Mouse (Mus musculus) liver, adult (tissue): ENCODE data around the gene Nrtn.

ENCODE experiments used
- GATA4 ChIP-seq: IDR thresholded peaks from 2 replicates; pipeline ENCODE4 v1.6.1; 2014; ENCODE audit warnings: mild to moderate bottlenecking, low read length; ENCODE audit not compliant: insufficient replicate concordance

Gene Nrtn

GRCm38 (mm10) chr17:56766631-56767405 lies 9.5 kb upstream of the Nrtn start:
- TF ChIP-seq GATA4: no peak

GRCm38 (mm10) chr17:56765431-56765830 lies 8.1 kb upstream of the Nrtn start:
- TF ChIP-seq GATA4: no peak

- TF ChIP-seq GATA4: no peak
These were observed 7.4 kb upstream of the Nrtn start, which contains the start of gene Dus3l for GRCm38 (mm10) chr17:56764474-56765354. Gene Dus3l, plus strand, starts transcription at chr17:56764757.

GRCm38 (mm10) chr17:56763741-56764250 lies 6.5 kb upstream of the Nrtn start:
- TF ChIP-seq GATA4: no peak

GRCm38 (mm10) chr17:56762769-56763731 lies 5.7 kb upstream of the Nrtn start:
- no peak for TF ChIP-seq GATA4

GRCm38 (mm10) chr17:56761991-56762410 lies 4.7 kb upstream of the Nrtn start:
- TF ChIP-seq GATA4: no peak

GRCm38 (mm10) chr17:56761077-56761476 lies 3.7 kb upstream of the Nrtn start:
- no peak for TF ChIP-seq GATA4

GRCm38 (mm10) chr17:56759261-56759660 lies 1.9 kb upstream of the Nrtn start:
- no peak for TF ChIP-seq GATA4

DNA sequence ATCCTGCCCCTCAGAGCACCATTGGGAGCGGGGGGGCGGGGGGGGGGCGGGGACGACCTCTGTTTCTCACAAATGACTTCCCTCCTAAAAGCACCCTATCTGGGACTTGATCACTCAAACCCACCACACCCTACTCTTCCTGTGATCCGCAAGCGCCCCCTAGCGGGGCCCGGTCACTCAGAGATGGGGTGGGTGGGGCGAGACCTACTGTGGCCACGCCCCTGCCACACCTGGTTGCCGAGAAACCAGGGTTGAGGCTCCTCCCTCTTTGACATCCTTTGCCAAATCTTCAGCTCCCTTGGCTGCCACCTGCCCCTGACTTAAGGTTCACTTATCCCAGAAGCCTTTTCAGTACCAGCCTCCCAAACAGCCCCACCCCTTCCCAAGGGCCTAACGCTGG lies 802 bp upstream of the Nrtn start:
- no peak for TF ChIP-seq GATA4

DNA sequence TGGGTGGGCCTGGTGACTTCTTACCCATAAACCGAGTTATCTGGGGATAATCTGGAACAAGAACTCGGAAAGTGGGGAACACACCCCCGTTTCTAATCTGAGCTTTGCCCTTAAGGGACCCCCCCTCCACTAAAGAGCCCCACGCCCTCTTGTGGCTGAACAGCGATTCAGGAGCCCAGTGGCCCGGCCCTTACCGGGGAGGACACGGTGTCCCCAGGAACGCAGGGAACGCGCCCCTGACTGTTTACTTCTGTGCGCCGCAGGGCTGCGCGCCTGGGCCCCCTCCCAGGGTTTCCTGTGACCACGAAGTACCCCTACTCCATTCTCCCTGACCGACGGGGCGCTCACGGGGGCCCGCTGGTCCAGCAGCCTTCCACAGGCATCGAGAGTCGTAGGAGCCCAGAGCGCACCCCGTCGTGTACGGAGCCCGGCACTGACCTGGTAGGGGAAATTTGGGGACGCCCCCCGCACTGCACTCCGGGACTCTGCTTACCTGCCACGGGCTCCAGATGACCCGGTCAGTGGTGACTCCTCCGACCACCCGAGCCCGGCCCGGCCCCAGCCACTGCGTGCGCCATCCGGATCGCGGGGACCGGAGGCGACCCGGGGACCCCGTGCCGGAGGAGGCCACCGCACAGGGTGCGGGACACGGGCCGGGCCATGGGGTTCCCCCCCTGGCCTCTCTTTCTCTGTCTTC lies 479 bp downstream of the Nrtn start:
- no peak for TF ChIP-seq GATA4

DNA sequence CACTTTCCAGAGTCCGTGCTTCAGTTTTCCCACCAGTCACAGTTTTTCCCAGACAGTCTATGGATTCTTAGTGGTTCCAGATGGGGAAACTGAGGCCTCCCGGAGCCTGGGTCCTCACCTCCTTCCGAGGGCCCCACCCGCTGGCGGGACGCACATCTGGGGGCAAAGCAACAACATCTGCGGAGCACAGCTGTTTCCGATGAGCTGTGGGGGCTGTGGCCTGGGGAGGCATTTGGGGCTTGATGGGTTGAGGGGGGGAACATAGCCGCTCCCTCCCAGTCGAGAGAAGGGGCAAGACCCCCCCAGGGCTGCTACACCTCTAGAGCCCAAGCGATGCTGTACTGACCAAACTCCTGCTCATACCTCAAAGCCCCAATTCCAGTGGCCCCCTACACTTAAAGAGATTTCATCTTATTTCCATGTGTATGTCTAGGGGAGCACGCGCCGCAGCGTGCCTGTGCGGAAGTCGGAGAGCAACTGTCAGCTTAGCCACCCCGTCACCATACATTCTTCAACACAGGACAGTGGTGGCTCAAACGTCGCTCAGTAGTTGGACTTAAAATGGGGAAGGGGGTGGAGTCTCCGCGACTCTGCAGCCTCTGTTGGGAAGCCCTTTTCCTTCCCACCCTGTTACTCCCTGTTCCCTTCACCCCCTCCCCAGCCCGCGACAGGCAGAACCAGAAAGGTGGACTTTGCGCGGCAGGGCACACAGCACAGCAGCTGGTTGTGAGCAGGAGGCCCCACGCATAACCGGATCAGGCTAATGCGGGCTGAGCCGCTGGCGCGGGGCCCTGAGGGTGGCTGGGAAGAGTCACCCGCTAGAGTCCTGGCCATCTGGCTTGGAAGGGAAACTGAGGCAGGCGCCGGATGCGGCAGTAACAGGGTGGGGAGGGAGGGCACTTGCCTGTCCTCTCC lies 2.8 kb downstream of the Nrtn start:
- TF ChIP-seq GATA4: no peak

DNA sequence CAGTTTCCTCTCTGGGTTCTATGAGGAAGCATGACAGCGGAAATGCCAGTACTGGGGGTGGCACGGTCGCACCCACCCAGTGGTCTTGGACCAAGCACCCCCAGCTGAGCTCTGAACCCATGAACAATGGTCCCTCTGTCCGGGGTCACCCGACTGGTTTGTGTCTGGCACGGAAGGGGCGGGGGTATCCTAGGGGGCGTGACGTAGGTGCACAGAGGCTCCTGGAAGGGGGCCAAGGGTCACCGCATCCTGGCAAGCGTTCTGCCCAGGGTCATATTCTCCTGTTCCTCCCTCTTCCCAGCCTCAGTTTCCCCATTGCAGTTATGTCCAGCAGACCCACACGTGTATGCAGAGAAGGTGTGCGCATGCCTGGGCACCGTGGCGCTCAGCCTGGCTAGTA lies 3.9 kb downstream of the Nrtn start:
- TF ChIP-seq GATA4: no peak

DNA sequence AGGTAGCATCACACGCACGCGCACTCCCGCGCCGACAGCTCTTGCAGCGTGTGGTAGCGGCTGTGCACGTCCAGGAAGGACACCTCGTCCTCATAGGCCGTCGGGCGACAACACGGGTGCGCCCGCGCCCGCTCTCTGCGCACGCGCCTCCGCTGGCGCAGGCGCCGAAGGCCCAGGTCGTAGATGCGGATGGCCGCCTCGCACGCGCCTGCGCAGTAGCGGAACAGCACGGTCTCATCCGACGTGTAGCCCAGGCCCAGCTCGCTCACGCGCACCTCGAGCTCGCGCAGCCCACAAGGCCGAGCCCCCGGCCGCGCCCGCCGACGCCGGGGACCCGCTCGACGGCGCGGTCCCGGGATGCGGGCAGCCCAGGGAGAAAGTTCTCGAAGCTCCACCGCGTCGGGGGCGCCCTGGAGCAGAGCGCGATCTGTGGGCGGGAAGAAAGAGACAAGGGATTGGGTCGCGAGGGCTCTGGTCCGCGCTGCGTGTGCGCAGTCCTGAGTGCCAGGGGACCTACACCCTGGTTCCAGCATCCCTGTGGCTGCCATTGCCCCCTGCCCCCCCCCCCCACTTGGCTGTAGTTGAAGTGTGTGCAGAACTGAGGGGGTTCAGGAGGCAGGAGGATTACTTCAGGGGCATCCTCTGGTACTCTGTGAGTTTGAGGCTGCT lies 5.8 kb downstream of the Nrtn start:
- no peak for TF ChIP-seq GATA4
